Mouse (Mus musculus): Measurements from ENCODE around the gene Elp6.

GRCm38 (mm10) chr9:110314706-110315105, 9.7 kb downstream of the Elp6 start:
- TF ChIP-seq CTCF (IDR thresholded peaks at IDR 0.05; ENCODE audit: control insufficient read depth, insufficient read depth, low read length) = no peak
- no peak for TF ChIP-seq POLR2A (IDR thresholded peaks at IDR 0.05; ENCODE audit: borderline replicate concordance, control insufficient read depth, low read depth, low read length)

All from bone marrow, adult 2 months (tissue).